ENCODE assay signal across 9 mouse cellular contexts in the genomic region with DNA sequence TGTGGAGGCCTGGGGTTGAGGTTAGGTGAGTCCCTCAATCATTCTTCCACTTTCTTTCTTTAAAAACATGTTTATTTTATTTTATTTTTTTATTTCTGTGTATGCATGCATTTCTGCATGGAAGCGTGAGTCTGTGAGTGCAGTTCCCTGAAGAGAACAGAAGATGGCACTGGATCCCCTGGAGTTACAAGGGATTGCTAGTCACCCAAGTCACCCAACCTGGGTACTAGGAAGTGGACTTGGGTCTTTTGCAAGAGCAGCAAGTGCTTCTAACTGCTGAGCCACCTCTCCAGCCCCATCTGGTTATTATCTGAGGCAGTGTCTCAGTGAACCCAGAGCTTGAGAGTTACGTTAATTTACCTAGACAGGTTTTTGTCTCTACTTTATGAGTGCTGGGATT. TPM values are rescaled to one million over a fixed set of nuclear protein-coding genes. Genes with fewer than 3 reads are reported as not detected.
A peak's percentile ranks its signal among the peaks of the same experiment; 100 is the strongest.
DNase-seq lines count a peak whose midpoint lies in the region; TF ChIP-seq lines count a peak whose summit lies in the region.
"Had no signal": no experiment of that assay in that cellular context is flagged by ENCODE, and none has a peak within 500 bp of the region (broad histone marks: within the 10 kb centered on the region; RNA-seq: fewer than 3 reads in every experiment).

No protein-coding gene starts in this region.

- no peak for DNase-seq in layer of hippocampus, adult 2 months (ENCODE audit: low spot score in 2 of 2)
- no peak for DNase-seq in layer of hippocampus, adult 9-10 months (ENCODE audit: low spot score)
- peak; percentile 44 for DNase-seq in R1 (ENCODE audit: low read depth, low spot score)
- DNase-seq in kidney, postnatal 10 days = peak; percentile 48
- no peak for DNase-seq in Muller cell, postnatal 12 days (ENCODE audit: inconsistent ontology term)
- DNase-seq in B cell, adult 2 months = no peak

- H3K4me3 ChIP-seq in layer of hippocampus, adult 2 months = no peak overlapping the region
- no peak overlapping the region for H3K4me3 ChIP-seq in E14TG2a.4 (replicated peaks; ENCODE audit: low read length)
- H3K4me3 ChIP-seq: limb, embryonic 12.5 days; midbrain, embryonic 12.5 days had no signal

- peak; percentile 64 for TF ChIP-seq CTCF in layer of hippocampus, adult 2 months (conservative IDR thresholded peaks at IDR 0.05)
- peak; percentile 64 for TF ChIP-seq CTCF in E14TG2a.4 (conservative IDR thresholded peaks at IDR 0.05; ENCODE audit: low read length)

- H3K27ac ChIP-seq in layer of hippocampus, adult 2 months = no peak overlapping the region
- H3K27ac ChIP-seq: limb, embryonic 12.5 days; midbrain, embryonic 12.5 days had no signal

- no peaks in the 10 kb centered on the region for H3K9me3 ChIP-seq in E14TG2a.4 (ENCODE audit: low read length)
- H3K9me3 ChIP-seq: limb, embryonic 12.5 days; midbrain, embryonic 12.5 days had no signal

- H3K36me3 ChIP-seq in E14TG2a.4 (ENCODE audit: insufficient read depth, low read length) = no peaks in the 10 kb centered on the region
- H3K36me3 ChIP-seq: limb, embryonic 12.5 days; midbrain, embryonic 12.5 days had no signal

- peaks cover 14% of the 10 kb centered on the region for H3K27me3 ChIP-seq in E14TG2a.4 (ENCODE audit: insufficient read depth, low read length)
- H3K27me3 ChIP-seq: limb, embryonic 12.5 days had no signal

- H3K4me1 ChIP-seq in E14TG2a.4 (replicated peaks; ENCODE audit: low read depth, low read length) = no peaks in the 10 kb centered on the region
- H3K4me1 ChIP-seq: limb, embryonic 12.5 days had no signal

RNA-seq across cellular contexts. Expression of a gene that starts 9.5 kb away (rescaled TPM):
- 1 to 10 TPM; 1.0 to 1.8 TPM for total RNA-seq in layer of hippocampus, adult 2 months (2021)

RNA-seq across cellular contexts. Expression of a gene that starts 19.2 kb away (rescaled TPM):
- total RNA-seq in layer of hippocampus, adult 2 months (2021) = under 1 TPM; 0.28 to 0.29 TPM

RNA-seq across cellular contexts. Expression of a gene that starts 57.6 kb away (rescaled TPM):
- 1 to 10 TPM; 1.1 to 1.4 TPM for total RNA-seq in layer of hippocampus, adult 2 months (2021)

Comparison
In these comparisons a context has a peak if more than half of its experiments do, and no peak if none do; other contexts are left out.
1. DNase-seq: peak in R1 (single experiment) and kidney, postnatal 10 days (single experiment); none in layer of hippocampus, adult 2 months (0 of 2), layer of hippocampus, adult 9-10 months (single experiment), Muller cell, postnatal 12 days (single experiment) and B cell, adult 2 months (0 of 2).